Mouse (Mus musculus) C2C12 (cell line): ENCODE measurements around the gene Nhsl2.
A peak's percentile ranks its signal among the peaks of the same experiment; 100 is the strongest.

Source experiments
- CEBPB ChIP-seq: IDR thresholded peaks from one replicate; pipeline ENCODE4 v1.6.1; 2011; ENCODE audit warnings: low read depth, mild to moderate bottlenecking, control low read depth, moderate library complexity
- CTCF ChIP-seq: IDR thresholded peaks from one replicate; pipeline ENCODE4 v1.5.1; 2011; ENCODE audit not compliant: control insufficient read depth, insufficient read depth, insufficient read length
- MAX ChIP-seq: IDR thresholded peaks from one replicate; pipeline ENCODE4 v1.6.1; 2011; ENCODE audit warnings: mild to moderate bottlenecking, control low read depth
- MYOD1 ChIP-seq: IDR thresholded peaks from one replicate; pipeline ENCODE4 v1.6.1; 2011; ENCODE audit warnings: low read depth; ENCODE audit not compliant: control insufficient read depth, insufficient read length
- MYOG ChIP-seq: IDR thresholded peaks from one replicate; pipeline ENCODE4 v1.6.1; 2011; ENCODE audit not compliant: control insufficient read depth, insufficient read length; ENCODE audit errors: extremely low read depth
- USF1 ChIP-seq: IDR thresholded peaks from one replicate; pipeline ENCODE4 v1.6.1; 2011; ENCODE audit warnings: low read depth, mild to moderate bottlenecking, control low read depth, moderate library complexity

DNA sequence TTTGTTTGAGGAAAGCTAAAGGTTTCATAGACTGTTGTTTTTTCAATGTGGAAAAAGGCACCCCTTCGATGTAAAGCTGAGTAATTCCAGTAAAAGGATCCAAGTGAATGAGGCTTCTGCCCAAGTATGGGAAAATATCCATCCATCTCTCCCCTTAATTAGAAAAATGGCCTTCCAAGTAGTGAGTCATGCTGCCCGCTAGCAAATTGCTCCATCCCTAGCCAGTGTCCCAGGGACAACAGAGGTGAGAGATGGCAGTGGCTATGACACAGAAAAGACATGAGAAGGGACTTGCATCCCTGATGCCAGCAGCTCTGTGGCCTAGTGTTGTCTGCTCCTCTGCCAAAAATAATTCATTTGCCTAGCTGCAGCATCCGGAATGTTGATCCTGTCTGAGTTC lies 114.5 kb downstream of the Nhsl2 start:
- TF ChIP-seq MAX (no peak), CTCF (no peak), MYOD1 (no peak), MYOG (no peak), CEBPB (peak; percentile 14), USF1 (no peak)
